Mouse (Mus musculus) cerebellum, postnatal 25 days (tissue): ENCODE measurements around the gene Prr19.
A peak's percentile ranks its signal among the peaks of the same experiment; 100 is the strongest.

Experiments
- DNase-seq, 2 experiments: peaks; one replicate each; pipeline ENCODE4 v3.0.0; 2021; ENCODE audit warnings: mixed read lengths in 2 of 2

The Prr19 gene

DNA sequence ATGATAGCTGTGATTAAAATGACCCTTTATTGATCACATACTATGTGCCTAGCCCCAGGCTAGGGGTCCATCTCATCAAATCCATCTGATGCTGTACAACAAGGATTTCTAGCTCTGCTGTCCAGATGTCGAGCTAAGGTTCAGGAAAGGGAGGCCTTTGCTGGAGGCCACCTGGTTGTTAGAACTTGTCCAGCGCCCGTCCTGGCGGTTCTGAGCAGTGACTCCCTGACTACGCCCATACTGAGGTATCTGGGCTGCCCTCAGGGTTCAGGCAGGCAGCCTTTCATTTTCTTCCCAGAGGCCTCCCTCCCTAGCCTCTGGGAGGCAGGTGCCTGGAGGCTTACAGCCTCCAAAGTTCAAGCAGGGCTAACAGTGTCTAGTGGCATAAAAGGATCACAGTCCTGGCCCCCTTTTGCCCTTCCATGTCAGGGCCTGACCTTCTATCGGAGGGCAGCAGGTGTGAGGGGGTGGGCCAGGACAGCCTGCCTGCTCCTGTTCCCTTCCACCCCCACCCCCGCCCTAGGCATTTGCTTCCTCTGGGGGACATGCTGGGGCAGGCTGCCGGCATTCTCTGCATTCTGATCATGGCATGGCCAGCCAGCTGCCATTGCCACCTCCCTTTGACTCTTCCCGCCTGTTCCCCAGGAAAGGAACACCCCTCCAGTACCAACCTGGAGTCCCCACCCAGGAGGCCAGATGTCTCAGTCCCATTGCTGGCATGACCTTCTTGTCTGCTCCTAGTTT is 25.5 kb upstream of the Prr19 start:
- DNase-seq, result no peak

GRCm38 (mm10) chr7:25277405-25277804 is 23.8 kb upstream of the Prr19 start:
- peak in 1 of 2 experiments; percentile 18 for DNase-seq

DNA sequence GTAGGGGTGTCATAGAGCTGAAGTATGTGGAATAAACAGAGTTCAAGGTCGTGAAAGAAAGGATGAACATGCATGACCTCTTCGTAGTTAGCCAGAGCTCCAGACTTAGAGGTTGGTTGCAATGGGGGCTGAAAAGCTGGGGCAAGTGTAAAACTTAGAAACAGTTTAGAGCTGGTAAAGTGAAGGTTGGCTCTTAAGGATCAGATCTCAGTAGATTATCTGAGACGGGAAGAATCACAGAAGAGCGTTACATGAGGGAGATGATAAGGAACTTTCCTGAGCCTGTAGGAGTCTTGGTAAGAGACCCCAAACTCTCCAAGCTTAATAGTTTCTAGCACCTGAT is 23.2 kb upstream of the Prr19 start:
- no peak for DNase-seq

- peak; percentile 89 to 90 for DNase-seq
These were observed 22.7 kb upstream of the Prr19 start for GRCm38 (mm10) chr7:25278341-25279075.

DNA sequence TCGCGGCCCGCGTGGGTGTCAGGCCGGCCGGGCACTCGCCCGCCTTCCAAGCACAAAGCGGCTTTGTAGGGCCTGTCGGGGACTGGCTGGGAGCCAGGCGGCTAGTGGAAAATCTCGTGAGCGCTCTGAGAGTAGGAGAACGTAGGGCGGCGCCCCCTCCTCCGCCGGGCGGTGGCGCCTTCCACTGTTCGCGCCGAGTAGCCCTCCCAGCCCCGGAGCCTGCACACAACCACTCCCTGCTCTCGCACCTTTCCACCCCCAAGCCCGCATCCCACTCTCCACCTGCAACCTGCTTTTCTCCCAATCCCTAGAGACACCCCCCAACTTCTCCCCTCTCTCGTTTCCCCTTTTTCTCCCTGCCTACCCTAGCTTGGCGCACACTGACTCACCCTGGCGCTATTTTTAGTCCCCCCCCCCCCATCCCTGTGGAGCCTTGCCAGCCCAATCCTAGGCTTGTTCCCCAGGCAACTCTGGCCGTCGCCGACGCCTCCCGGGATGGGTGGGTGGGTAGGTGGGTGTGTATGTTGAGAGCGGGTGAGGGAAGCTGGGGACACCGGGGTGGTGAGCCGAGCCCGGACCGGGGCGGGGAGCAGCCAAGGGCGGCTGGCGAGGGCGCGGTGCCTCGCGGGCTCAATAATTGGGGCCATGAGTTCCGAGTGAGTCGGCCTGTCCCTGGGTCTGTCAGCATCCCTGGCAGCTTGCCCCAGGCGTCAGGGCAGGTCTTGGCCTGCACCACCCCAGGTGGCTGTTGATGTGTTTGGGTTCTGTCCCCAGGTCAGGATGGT is 21.9 kb upstream of the Prr19 start:
- DNase-seq, result peak; percentile 94 to 95

GRCm38 (mm10) chr7:25279861-25280791 is 21.1 kb upstream of the Prr19 start:
- peak in 1 of 2 experiments; percentile 64 for DNase-seq

GRCm38 (mm10) chr7:25281166-25281733 is 20.0 kb upstream of the Prr19 start:
- no peak for DNase-seq

DNA sequence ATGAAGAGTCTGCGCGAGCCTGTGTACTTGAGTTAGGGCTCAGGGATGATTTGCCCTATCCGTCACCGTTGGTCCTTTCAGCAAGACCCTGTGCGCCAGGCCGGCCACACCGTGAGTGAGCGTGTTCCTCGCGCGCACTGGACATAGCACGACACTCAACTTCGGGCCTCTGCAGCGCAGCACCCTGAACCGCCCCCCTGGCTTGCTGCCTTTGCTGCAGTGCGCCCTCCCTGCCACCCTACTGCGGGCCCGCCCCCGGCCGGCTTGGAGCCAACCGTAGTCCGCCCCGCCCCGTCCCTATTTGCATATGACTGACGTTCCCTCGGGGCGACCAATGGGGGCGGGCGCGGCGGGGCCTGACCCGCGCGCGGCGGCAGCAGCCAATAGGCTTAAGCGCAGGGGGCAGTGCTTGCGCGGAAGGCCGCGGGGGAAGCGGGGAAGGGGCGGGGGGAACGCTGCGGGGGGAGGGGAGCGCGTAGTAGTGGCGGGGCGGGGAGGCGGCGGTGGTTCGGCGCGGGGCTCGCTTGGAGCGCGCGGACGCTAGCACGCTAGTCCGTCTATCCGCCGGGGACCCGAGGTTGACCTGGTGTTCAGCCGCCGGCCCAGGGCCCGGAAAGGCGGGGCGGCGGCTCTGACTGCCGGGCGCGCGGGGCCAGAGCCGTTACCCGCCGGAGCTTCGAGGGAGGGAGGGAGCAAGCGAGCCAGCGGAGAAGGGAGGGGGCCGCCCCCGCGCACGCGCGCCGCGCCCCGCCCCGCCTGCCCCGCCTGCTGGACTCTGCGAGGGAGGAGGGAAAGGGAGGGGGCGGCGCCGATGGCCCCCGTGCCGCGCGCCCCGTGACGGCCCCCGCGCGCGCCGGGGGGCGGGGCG is 19.2 kb upstream of the Prr19 start:
- DNase-seq, result peak; percentile 99

DNA sequence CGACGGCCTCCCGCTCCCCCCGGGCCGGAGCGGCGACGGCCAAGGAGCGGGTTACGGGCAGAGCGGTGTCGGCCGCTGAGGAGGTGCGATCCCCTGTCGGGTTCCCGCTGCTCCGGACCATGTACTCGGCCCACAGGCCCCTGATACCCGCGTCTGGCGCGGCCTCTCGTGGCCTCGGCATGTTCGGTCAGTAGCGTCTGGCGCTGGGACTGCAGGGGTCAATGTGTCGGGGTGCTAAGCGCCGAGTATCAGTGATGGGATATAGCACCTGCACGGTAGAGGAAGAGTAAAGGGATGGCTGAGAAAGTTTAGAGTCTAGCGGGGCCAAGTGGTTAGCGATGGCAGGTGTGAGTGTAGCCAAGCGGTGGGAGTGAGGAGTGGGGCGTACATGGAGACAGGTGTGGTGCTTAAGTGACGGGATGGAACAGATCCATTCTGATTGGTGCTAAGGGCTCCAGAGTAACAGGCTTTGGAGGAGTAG is 18.4 kb upstream of the Prr19 start:
- peak; percentile 67 to 70 for DNase-seq

DNA sequence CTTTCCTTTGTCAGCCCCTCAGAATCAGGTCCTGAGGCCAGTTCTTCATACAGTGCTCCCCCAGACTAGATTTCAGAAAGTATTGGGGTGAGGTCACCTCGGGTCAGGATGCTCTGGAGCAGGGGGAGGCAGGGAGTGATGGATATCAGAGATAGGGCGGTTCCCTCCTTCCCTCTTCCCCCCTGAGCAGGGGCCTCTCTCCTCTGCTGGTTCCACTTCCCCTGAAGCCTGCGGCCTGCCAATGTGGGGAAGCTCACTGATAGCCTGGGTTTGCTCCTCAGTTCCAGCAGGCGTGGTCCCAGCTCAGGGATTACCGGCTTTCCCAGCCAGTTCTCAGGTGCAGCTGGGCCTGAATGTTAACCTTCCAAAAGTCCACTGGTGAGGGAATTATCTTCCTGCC is 17.6 kb upstream of the Prr19 start:
- DNase-seq, result peak; percentile 30 to 37

- peak; percentile 21 to 25 for DNase-seq
These were observed 17.0 kb upstream of the Prr19 start for GRCm38 (mm10) chr7:25284171-25284570.

DNA sequence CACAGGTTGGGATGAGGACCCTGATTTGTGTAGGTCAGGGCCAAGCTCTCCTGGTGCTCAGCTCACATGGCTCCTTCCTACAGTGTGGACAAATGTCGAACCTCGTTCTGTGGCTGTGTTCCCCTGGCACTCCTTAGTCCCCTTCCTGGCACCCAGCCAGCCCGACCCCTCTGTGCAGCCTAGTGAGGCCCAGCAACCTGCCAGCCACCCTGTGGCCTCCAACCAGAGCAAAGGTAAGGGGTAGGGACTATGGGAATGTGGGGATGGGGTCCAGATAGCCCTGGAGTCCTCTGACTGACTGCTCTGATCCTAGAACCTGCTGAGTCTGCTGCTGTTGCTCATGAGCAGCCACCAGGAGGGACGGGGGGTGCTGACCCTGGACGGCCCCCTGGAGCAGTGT is 16.4 kb upstream of the Prr19 start:
- peak; percentile 39 to 67 for DNase-seq

- DNase-seq, result peak in 1 of 2 experiments; percentile 27
These were observed 15.5 kb upstream of the Prr19 start for GRCm38 (mm10) chr7:25285511-25286238.

DNA sequence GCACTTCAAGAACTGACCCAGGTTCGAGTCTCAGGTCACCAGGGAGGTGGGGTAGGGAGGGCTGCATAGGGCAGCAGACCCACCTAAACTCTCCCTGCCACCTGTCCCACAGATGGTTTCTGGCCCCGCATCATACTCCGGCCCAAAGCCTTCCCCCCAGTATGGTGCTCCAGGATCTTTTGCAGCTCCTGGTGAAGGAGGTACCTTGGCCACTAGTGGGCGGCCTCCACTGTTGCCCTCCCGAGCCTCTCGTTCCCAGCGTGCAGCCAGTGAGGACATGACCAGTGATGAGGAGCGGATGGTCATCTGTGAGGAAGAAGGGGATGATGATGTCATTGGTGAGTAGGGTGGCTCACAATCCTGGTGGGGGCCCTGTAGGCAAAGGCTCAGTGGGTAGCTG is 14.2 kb upstream of the Prr19 start:
- DNase-seq, result peak in 1 of 2 experiments; percentile 35

- DNase-seq, result peak in 1 of 2 experiments; percentile 7
These were observed 13.2 kb upstream of the Prr19 start for GRCm38 (mm10) chr7:25288011-25288410.

GRCm38 (mm10) chr7:25288721-25289120 is 12.5 kb upstream of the Prr19 start:
- no peak for DNase-seq

DNA sequence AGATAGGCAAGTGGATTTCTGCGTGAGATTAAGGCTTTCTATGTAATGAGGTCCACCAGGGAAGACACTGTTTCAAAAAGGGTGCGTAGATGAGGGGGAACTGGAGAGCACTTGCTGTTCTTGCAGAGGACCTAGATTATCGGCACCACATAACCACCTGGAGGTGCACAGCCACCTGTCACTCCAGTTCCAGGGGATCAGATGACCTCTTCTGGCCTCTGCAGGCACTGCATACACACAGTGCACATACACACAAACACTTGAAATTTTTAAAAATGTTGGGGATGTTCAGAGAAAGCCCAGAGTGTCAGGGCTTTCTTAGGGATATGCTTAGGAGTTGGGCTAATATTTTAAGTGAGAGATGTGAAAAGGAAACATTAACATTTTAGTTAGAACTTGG is 11.3 kb upstream of the Prr19 start:
- peak in 1 of 2 experiments; percentile 7 for DNase-seq

GRCm38 (mm10) chr7:25290463-25290862 is 10.7 kb upstream of the Prr19 start:
- no peak for DNase-seq

DNA sequence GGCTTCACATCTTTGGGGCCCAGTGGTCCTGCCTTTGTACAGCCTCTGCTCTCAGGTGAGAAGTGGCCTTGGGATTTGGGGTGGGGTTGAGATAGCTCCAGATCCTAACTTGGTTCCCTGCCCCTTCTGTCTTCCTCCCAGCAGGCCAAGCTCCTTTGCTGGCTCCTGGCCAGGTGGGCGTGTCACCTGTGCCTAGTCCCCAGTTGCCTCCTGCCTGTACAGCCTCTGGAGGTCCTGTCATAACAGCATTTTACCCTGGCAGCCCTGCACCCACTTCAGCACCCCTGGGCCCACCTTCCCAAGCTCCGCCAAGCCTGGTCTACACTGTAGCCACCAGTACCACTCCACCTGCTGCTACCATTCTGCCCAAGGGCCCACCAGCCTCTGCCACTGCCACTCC is 10.3 kb upstream of the Prr19 start:
- DNase-seq, result peak; percentile 58 to 79

GRCm38 (mm10) chr7:25292107-25292506 is 9.1 kb upstream of the Prr19 start:
- peak in 1 of 2 experiments; percentile 46 for DNase-seq
